8 mouse cellular contexts compared by ENCODE assay signal in genomic region chr15:77928091-77928490, GRCm38 (mm10). TPM values are rescaled to one million over a fixed set of nuclear protein-coding genes. Genes with fewer than 3 reads are reported as not detected.
A peak's percentile ranks its signal among the peaks of the same experiment; 100 is the strongest.
DNase-seq lines count a peak whose midpoint lies in the region; ATAC-seq and TF ChIP-seq lines count a peak whose summit lies in the region.

No protein-coding gene starts in this region.

- peak overlapping the region; percentile 73 for H3K4me2 ChIP-seq in forebrain, embryonic 13.5 days
- peak overlapping the region; percentile 80 for H3K4me2 ChIP-seq in liver, embryonic 15.5 days

- no peaks in the 10 kb centered on the region for H3K9me3 ChIP-seq in heart, embryonic 10.5 days
- no peaks in the 10 kb centered on the region for H3K9me3 ChIP-seq in E14TG2a.4 (ENCODE audit: low read length)
- no peaks in the 10 kb centered on the region for H3K9me3 ChIP-seq in forebrain, embryonic 13.5 days (replicated peaks)
- no peaks in the 10 kb centered on the region for H3K9me3 ChIP-seq in liver, embryonic 15.5 days (replicated peaks)

- 30% methylated on average over 4 of the region's 4 CpGs for WGBS in heart, embryonic 10.5 days
- 28% methylated on average over 4 of the region's 4 CpGs for WGBS in forebrain, embryonic 13.5 days
- WGBS in liver, embryonic 15.5 days (ENCODE audit: insufficient replicate concordance), result 15% methylated on average over 4 of the region's 4 CpGs
- 28% methylated on average over 4 of the region's 4 CpGs for WGBS in thymus, adult 2 months

- ATAC-seq in forebrain, embryonic 13.5 days, result 0 out of 2 replicates have a peak, but pooled peaks have one; percentile 7
- no peak for ATAC-seq in liver, embryonic 15.5 days (ENCODE audit: insufficient read depth)

- H3K4me3 ChIP-seq in heart, embryonic 10.5 days, result peak overlapping the region; percentile 81
- H3K4me3 ChIP-seq in E14TG2a.4 (replicated peaks; ENCODE audit: low read length), result peak overlapping the region; percentile 93
- H3K4me3 ChIP-seq in forebrain, embryonic 13.5 days, result peak overlapping the region; percentile 73
- peak overlapping the region; percentile 82 for H3K4me3 ChIP-seq in liver, embryonic 15.5 days (replicated peaks)
- H3K4me3 ChIP-seq in thymus, adult 2 months (ENCODE audit: control insufficient read depth, insufficient read depth, low read length), result no peak overlapping the region; the same call in 1 of the 2 replicates

- TF ChIP-seq POLR2A in thymus, adult 2 months (IDR thresholded peaks at IDR 0.05; ENCODE audit: control insufficient read depth, extremely low read depth, insufficient read depth, low read length, poor library complexity), result no peak

- DNase-seq in heart, embryonic 10.5 days (ENCODE audit: low spot score), result no peak
- no peak for DNase-seq in heart, adult 11 months
- DNase-seq in thymus, adult 2 months, result no peak
- no peak for DNase-seq in urinary bladder, postnatal 14 days (ENCODE audit: low spot score)
- DNase-seq in kidney, adult 11 months, result no peak

- no peak for TF ChIP-seq CTCF in E14TG2a.4 (conservative IDR thresholded peaks at IDR 0.05; ENCODE audit: low read length)
- TF ChIP-seq CTCF in thymus, adult 2 months (IDR thresholded peaks at IDR 0.05; ENCODE audit: borderline replicate concordance, control insufficient read depth, extremely low read depth, insufficient read depth, low read length, poor library complexity), result no peak

- H3K4me1 ChIP-seq in heart, embryonic 10.5 days, result peaks cover 16% of the 10 kb centered on the region
- H3K4me1 ChIP-seq in E14TG2a.4 (replicated peaks; ENCODE audit: low read depth, low read length), result peaks cover 46% of the 10 kb centered on the region
- H3K4me1 ChIP-seq in forebrain, embryonic 13.5 days, result peaks cover 23% of the 10 kb centered on the region
- H3K4me1 ChIP-seq in liver, embryonic 15.5 days (replicated peaks), result peaks cover 69% of the 10 kb centered on the region
- H3K4me1 ChIP-seq in thymus, adult 2 months (replicated peaks; ENCODE audit: control insufficient read depth, insufficient read depth, low read length), result peaks cover 8% of the 10 kb centered on the region; the same call in 1 of the 2 replicates

- peak overlapping the region; percentile 94 for H3K27ac ChIP-seq in heart, embryonic 10.5 days
- H3K27ac ChIP-seq in forebrain, embryonic 13.5 days, result no peak overlapping the region
- H3K27ac ChIP-seq in liver, embryonic 15.5 days (replicated peaks), result peak overlapping the region; percentile 90
- H3K27ac ChIP-seq in thymus, adult 2 months (ENCODE audit: control insufficient read depth, insufficient read depth, low read length), result no peak overlapping the region

- H3K9ac ChIP-seq in forebrain, embryonic 13.5 days, result peak overlapping the region; percentile 79
- peak overlapping the region; percentile 76 for H3K9ac ChIP-seq in liver, embryonic 15.5 days

- H3K27me3 ChIP-seq in heart, embryonic 10.5 days (ENCODE audit: insufficient read depth, poor library complexity, severe bottlenecking), result no peaks in the 10 kb centered on the region
- no peaks in the 10 kb centered on the region for H3K27me3 ChIP-seq in E14TG2a.4 (ENCODE audit: insufficient read depth, low read length)
- no peaks in the 10 kb centered on the region for H3K27me3 ChIP-seq in forebrain, embryonic 13.5 days
- no peaks in the 10 kb centered on the region for H3K27me3 ChIP-seq in liver, embryonic 15.5 days
- no peaks in the 10 kb centered on the region for H3K27me3 ChIP-seq in thymus, adult 2 months (ENCODE audit: control insufficient read depth, insufficient read depth, low read length)

- peaks cover 42% of the 10 kb centered on the region for H3K36me3 ChIP-seq in heart, embryonic 10.5 days
- peaks cover 46% of the 10 kb centered on the region for H3K36me3 ChIP-seq in E14TG2a.4 (ENCODE audit: insufficient read depth, low read length)
- peaks cover 38% of the 10 kb centered on the region for H3K36me3 ChIP-seq in forebrain, embryonic 13.5 days (ENCODE audit: poor library complexity, severe bottlenecking)
- H3K36me3 ChIP-seq in liver, embryonic 15.5 days (replicated peaks), result peaks cover 45% of the 10 kb centered on the region
- peaks cover 12% of the 10 kb centered on the region for H3K36me3 ChIP-seq in thymus, adult 2 months (ENCODE audit: control insufficient read depth, insufficient read depth, low read length)

RNA-seq across cellular contexts. Expression of gene Txn2, which starts 0.7 kb away (rescaled TPM):
- 311 and 315 TPM in 2 replicates for polyA plus RNA-seq in heart, embryonic 10.5 days (2016; fragmentation: Nextera tagmentation; extraction: Ambion mirVana)
- 234 and 249 TPM in 2 replicates for polyA plus RNA-seq in forebrain, embryonic 13.5 days (2015; fragmentation: Nextera tagmentation; extraction: Ambion mirVana)
- polyA plus RNA-seq in liver, embryonic 15.5 days (2015; fragmentation: Nextera tagmentation; extraction: Ambion mirVana), result 185 and 208 TPM in 2 replicates
- 249 and 253 TPM in 2 replicates for polyA plus RNA-seq in thymus, adult 2 months (2012; rRNA removed)

RNA-seq across cellular contexts. Expression of gene Foxred2, which starts 28.4 kb away (rescaled TPM):
- 1.7 and 2.8 TPM in 2 replicates for polyA plus RNA-seq in heart, embryonic 10.5 days (2016; fragmentation: Nextera tagmentation; extraction: Ambion mirVana)
- polyA plus RNA-seq in forebrain, embryonic 13.5 days (2015; fragmentation: Nextera tagmentation; extraction: Ambion mirVana), result 6.9 and 8.5 TPM in 2 replicates
- 1.1 and 1.4 TPM in 2 replicates for polyA plus RNA-seq in liver, embryonic 15.5 days (2015; fragmentation: Nextera tagmentation; extraction: Ambion mirVana)
- 9.7 and 12.8 TPM in 2 replicates for polyA plus RNA-seq in thymus, adult 2 months (2012; rRNA removed)

RNA-seq across cellular contexts. Expression of gene Eif3d, which starts 42.5 kb away (rescaled TPM):
- 204 and 225 TPM in 2 replicates for polyA plus RNA-seq in heart, embryonic 10.5 days (2016; fragmentation: Nextera tagmentation; extraction: Ambion mirVana)
- polyA plus RNA-seq in forebrain, embryonic 13.5 days (2015; fragmentation: Nextera tagmentation; extraction: Ambion mirVana), result 200 and 207 TPM in 2 replicates
- 139 and 142 TPM in 2 replicates for polyA plus RNA-seq in liver, embryonic 15.5 days (2015; fragmentation: Nextera tagmentation; extraction: Ambion mirVana)
- 198 and 205 TPM in 2 replicates for polyA plus RNA-seq in thymus, adult 2 months (2012; rRNA removed)

Comparison
In these comparisons a context has a peak if more than half of its experiments do, and no peak if none do; other contexts are left out.
1. H3K27ac ChIP-seq: peak in heart, embryonic 10.5 days (single experiment) and liver, embryonic 15.5 days (single experiment); none in forebrain, embryonic 13.5 days (single experiment) and thymus, adult 2 months (single experiment).